Mouse (Mus musculus): ENCODE measurements around the gene Tmem242.

Tmem242 gene

DNA sequence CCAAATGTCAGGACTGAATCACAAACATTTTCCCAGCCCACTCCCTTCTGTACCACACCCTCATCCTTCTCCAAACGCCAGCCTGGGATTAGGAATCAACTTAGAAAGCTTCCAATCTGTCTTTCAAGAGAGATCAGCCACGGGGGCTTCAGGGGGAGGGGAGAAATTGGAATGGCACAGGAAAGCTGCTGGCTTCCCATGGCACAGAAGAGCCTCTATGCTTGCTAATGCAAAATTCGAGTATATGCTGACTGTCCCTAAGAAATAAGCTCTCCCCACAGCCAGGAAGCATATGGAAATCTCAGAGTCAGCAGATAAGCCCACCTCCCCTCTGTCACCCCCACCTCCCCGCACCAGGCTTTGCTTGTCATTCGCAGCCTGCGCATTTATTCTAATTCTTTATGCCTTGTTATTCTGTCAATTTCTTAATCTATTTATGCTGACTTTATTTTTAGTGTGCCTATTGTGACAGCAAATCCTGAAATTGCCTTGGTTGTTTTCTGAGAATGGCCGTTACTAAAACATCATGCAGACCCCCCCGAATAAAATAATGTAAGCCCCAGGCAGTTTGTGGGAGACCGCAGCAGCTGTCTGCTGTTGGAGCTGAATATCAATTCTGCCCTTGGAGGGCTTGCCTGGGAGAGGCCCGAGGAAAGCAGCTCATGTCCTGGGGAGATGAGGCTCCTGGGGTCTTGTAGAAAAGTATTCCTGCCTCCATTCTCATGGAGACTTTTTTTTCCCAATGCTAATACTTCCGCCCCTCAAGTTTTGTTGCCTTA is 62.7 kb downstream of the Tmem242 start:
- no peak for DNase-seq (ENCODE audit: low spot score in 2 of 2)

DNA sequence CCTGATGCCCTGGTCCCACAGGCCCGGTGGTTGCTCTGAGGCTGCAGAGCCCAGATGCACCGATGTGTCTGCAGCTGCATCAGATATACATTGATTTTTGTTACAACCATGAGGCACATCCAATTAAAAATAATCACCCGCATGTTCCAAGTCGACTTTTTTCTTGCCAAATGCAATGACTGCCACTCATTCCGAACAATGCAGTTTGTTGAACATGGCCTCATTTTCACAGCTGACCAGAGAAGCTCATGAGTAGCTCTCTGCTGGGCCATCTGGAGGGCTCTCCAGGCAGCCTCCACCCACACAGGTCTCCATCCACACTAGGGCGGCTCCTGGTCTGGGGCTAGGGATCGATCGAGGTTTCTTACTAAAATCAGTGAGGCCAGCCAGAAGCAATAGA is 67.1 kb downstream of the Tmem242 start:
- DNase-seq (ENCODE audit: low spot score in 2 of 2), result no peak

GRCm38 (mm10) chr17:5371521-5371920 is 68.5 kb downstream of the Tmem242 start:
- no peak for DNase-seq (ENCODE audit: low spot score in 2 of 2)

- DNase-seq (ENCODE audit: low spot score in 2 of 2), result no peak
Observed at GRCm38 (mm10) chr17:5371032-5371431, 69.0 kb downstream of the Tmem242 start.

- no peak for DNase-seq (ENCODE audit: low spot score in 2 of 2)
Observed at GRCm38 (mm10) chr17:5365992-5366398, 74.1 kb downstream of the Tmem242 start.

All from frontal cortex, postnatal 25 days (tissue).